Mouse (Mus musculus): ENCODE data around the gene Bicdl1. TPM values are rescaled to one million over a fixed set of nuclear protein-coding genes. Genes with fewer than 3 reads are reported as not detected.

Gene Bicdl1
- polyA plus RNA-seq, 1 experiment from 2014 or later, result 7.1 TPM

GRCm38 (mm10) chr5:115628083-115628482 is 103.3 kb downstream of the Bicdl1 start:
- Histone ChIP-seq H3K9ac (ENCODE audit: low read length) (no peak overlapping the region), H3K4me3 (ENCODE audit: control insufficient read depth in 1 of 2, insufficient read depth in 1 of 2, low read depth in 1 of 2, low read length in 2 of 2) (no peak overlapping the region)
- WGBS, result 68% methylated on average over 8 of the region's 8 CpGs

GRCm38 (mm10) chr5:115626237-115626886 is 105.1 kb downstream of the Bicdl1 start:
- 75% methylated on average over 10 of the region's 10 CpGs for WGBS
- no peak for ATAC-seq (ENCODE audit: insufficient number of reproducible peaks, insufficient read depth, low FRiP score, low read depth)
- no peak overlapping the region for H3K4me3 ChIP-seq (ENCODE audit: control insufficient read depth in 1 of 2, insufficient read depth in 1 of 2, low read depth in 1 of 2, low read length in 2 of 2)
- no peaks in the 10 kb centered on the region for H3K27me3 ChIP-seq (ENCODE audit: control insufficient read depth, insufficient read depth, low read length)
- no peak overlapping the region for H3K4me2 ChIP-seq (ENCODE audit: low read length)
- H3K4me1 ChIP-seq (ENCODE audit: control insufficient read depth in 2 of 2, insufficient read depth in 2 of 2, low read length in 2 of 2), result peaks cover 3 to 7% of the 10 kb centered on the region in 2 experiments; a peak in 2 of 4 replicates
- H3K9me3 ChIP-seq (ENCODE audit: control insufficient read depth, low read length), result no peaks in the 10 kb centered on the region
- peaks cover 16% of the 10 kb centered on the region for H3K36me3 ChIP-seq (ENCODE audit: control insufficient read depth, insufficient read depth, low read length)
- H3K27ac ChIP-seq (replicated peaks in 1 of 2; ENCODE audit: control insufficient read depth in 1 of 2, insufficient read depth in 1 of 2, low read depth in 2 of 2, low read length in 2 of 2), result no peak overlapping the region
- no peak overlapping the region for H3K9ac ChIP-seq (ENCODE audit: low read length)

More at GRCm38 (mm10) chr5:115628083-115628482, 103.3 kb downstream of the Bicdl1 start:
- Histone ChIP-seq H3K9me3 (ENCODE audit: control insufficient read depth, low read length) (no peaks in the 10 kb centered on the region), H3K4me1 (ENCODE audit: control insufficient read depth in 2 of 2, insufficient read depth in 2 of 2, low read length in 2 of 2) (peaks cover 5 to 13% of the 10 kb centered on the region in 2 experiments), H3K27me3 (ENCODE audit: control insufficient read depth, insufficient read depth, low read length) (no peaks in the 10 kb centered on the region), H3K4me2 (ENCODE audit: low read length) (no peak overlapping the region), H3K36me3 (ENCODE audit: control insufficient read depth, insufficient read depth, low read length) (0 out of 2 replicates have a peak, but pooled peaks cover 4% of the 10 kb centered on the region), H3K27ac (replicated peaks in 1 of 2; ENCODE audit: control insufficient read depth in 1 of 2, insufficient read depth in 1 of 2, low read depth in 2 of 2, low read length in 2 of 2) (no peak overlapping the region)
- ATAC-seq (ENCODE audit: insufficient number of reproducible peaks, insufficient read depth, low FRiP score, low read depth), result no peak

GRCm38 (mm10) chr5:115623694-115624440 is 107.6 kb downstream of the Bicdl1 start:
- no peak overlapping the region for H3K4me2 ChIP-seq (ENCODE audit: low read length)
- H3K36me3 ChIP-seq (ENCODE audit: control insufficient read depth, insufficient read depth, low read length), result peaks cover 41% of the 10 kb centered on the region
- no peaks in the 10 kb centered on the region for H3K27me3 ChIP-seq (ENCODE audit: control insufficient read depth, insufficient read depth, low read length)
- 78% methylated on average over 9 of the region's 9 CpGs for WGBS
- H3K27ac ChIP-seq (replicated peaks in 1 of 2; ENCODE audit: control insufficient read depth in 1 of 2, insufficient read depth in 1 of 2, low read depth in 2 of 2, low read length in 2 of 2), result no peak overlapping the region
- no peak for ATAC-seq (ENCODE audit: insufficient number of reproducible peaks, insufficient read depth, low FRiP score, low read depth)
- H3K9me3 ChIP-seq (ENCODE audit: control insufficient read depth, low read length), result no peaks in the 10 kb centered on the region
- H3K9ac ChIP-seq (ENCODE audit: low read length), result no peak overlapping the region
- H3K4me1 ChIP-seq (ENCODE audit: control insufficient read depth in 2 of 2, insufficient read depth in 2 of 2, low read length in 2 of 2), result no peaks in the 10 kb centered on the region
- no peak overlapping the region for H3K4me3 ChIP-seq (ENCODE audit: control insufficient read depth in 1 of 2, insufficient read depth in 1 of 2, low read depth in 1 of 2, low read length in 2 of 2)

- Histone ChIP-seq H3K4me2 (ENCODE audit: low read length) (no peak overlapping the region), H3K36me3 (ENCODE audit: control insufficient read depth, insufficient read depth, low read length) (peaks cover 53% of the 10 kb centered on the region), H3K27ac (replicated peaks in 1 of 2; ENCODE audit: control insufficient read depth in 1 of 2, insufficient read depth in 1 of 2, low read depth in 2 of 2, low read length in 2 of 2) (no peak overlapping the region), H3K4me3 (ENCODE audit: control insufficient read depth in 1 of 2, insufficient read depth in 1 of 2, low read depth in 1 of 2, low read length in 2 of 2) (no peak overlapping the region), H3K4me1 (ENCODE audit: control insufficient read depth in 2 of 2, insufficient read depth in 2 of 2, low read length in 2 of 2) (no peaks in the 10 kb centered on the region), H3K27me3 (ENCODE audit: control insufficient read depth, insufficient read depth, low read length) (no peaks in the 10 kb centered on the region), H3K9me3 (ENCODE audit: control insufficient read depth, low read length) (no peaks in the 10 kb centered on the region), H3K9ac (ENCODE audit: low read length) (no peak overlapping the region)
- ATAC-seq (ENCODE audit: insufficient number of reproducible peaks, insufficient read depth, low FRiP score, low read depth), result no peak
- 87% methylated on average over 7 of the region's 7 CpGs for WGBS
These were observed 108.7 kb downstream of the Bicdl1 start for GRCm38 (mm10) chr5:115622686-115623085.

- ATAC-seq (ENCODE audit: insufficient number of reproducible peaks, insufficient read depth, low FRiP score, low read depth), result no peak
- H3K27me3 ChIP-seq (ENCODE audit: control insufficient read depth, insufficient read depth, low read length), result no peaks in the 10 kb centered on the region
- no peaks in the 10 kb centered on the region for H3K9me3 ChIP-seq (ENCODE audit: control insufficient read depth, low read length)
- no peak overlapping the region for H3K9ac ChIP-seq (ENCODE audit: low read length)
- no peak overlapping the region for H3K27ac ChIP-seq (replicated peaks in 1 of 2; ENCODE audit: control insufficient read depth in 1 of 2, insufficient read depth in 1 of 2, low read depth in 2 of 2, low read length in 2 of 2)
- no peak overlapping the region for H3K4me3 ChIP-seq (ENCODE audit: control insufficient read depth in 1 of 2, insufficient read depth in 1 of 2, low read depth in 1 of 2, low read length in 2 of 2)
- 92% methylated on average over 15 of the region's 15 CpGs for WGBS
- H3K4me2 ChIP-seq (ENCODE audit: low read length), result no peak overlapping the region
- no peaks in the 10 kb centered on the region for H3K4me1 ChIP-seq (ENCODE audit: control insufficient read depth in 2 of 2, insufficient read depth in 2 of 2, low read length in 2 of 2)
- peaks cover 82% of the 10 kb centered on the region for H3K36me3 ChIP-seq (ENCODE audit: control insufficient read depth, insufficient read depth, low read length)
These were observed 111.7 kb downstream of the Bicdl1 start for GRCm38 (mm10) chr5:115619690-115620089.

- Histone ChIP-seq H3K27ac (replicated peaks in 1 of 2; ENCODE audit: control insufficient read depth in 1 of 2, insufficient read depth in 1 of 2, low read depth in 2 of 2, low read length in 2 of 2) (no peak overlapping the region; a peak in 1 of 4 replicates), H3K9me3 (ENCODE audit: control insufficient read depth, low read length) (no peaks in the 10 kb centered on the region), H3K4me3 (ENCODE audit: control insufficient read depth in 1 of 2, insufficient read depth in 1 of 2, low read depth in 1 of 2, low read length in 2 of 2) (no peak overlapping the region), H3K36me3 (ENCODE audit: control insufficient read depth, insufficient read depth, low read length) (peaks cover 100% of the 10 kb centered on the region), H3K4me1 (ENCODE audit: control insufficient read depth in 2 of 2, insufficient read depth in 2 of 2, low read length in 2 of 2) (no peaks in the 10 kb centered on the region), H3K4me2 (ENCODE audit: low read length) (no peak overlapping the region), H3K27me3 (ENCODE audit: control insufficient read depth, insufficient read depth, low read length) (no peaks in the 10 kb centered on the region), H3K9ac (ENCODE audit: low read length) (no peak overlapping the region)
- peak; percentile 42; the same call in 1 of the 2 replicates for ATAC-seq (ENCODE audit: insufficient number of reproducible peaks, insufficient read depth, low FRiP score, low read depth)
- 64% methylated on average over 7 of the region's 7 CpGs for WGBS
These were observed 116.5 kb downstream of the Bicdl1 start for GRCm38 (mm10) chr5:115614948-115615347.

GRCm38 (mm10) chr5:115613332-115613731 is 118.1 kb downstream of the Bicdl1 start:
- no peak overlapping the region for H3K27ac ChIP-seq (replicated peaks in 1 of 2; ENCODE audit: control insufficient read depth in 1 of 2, insufficient read depth in 1 of 2, low read depth in 2 of 2, low read length in 2 of 2)
- no peaks in the 10 kb centered on the region for H3K9me3 ChIP-seq (ENCODE audit: control insufficient read depth, low read length)
- H3K27me3 ChIP-seq (ENCODE audit: control insufficient read depth, insufficient read depth, low read length), result no peaks in the 10 kb centered on the region
- H3K4me2 ChIP-seq (ENCODE audit: low read length), result no peak overlapping the region
- WGBS, result 87% methylated on average over 9 of the region's 9 CpGs
- peaks cover 100% of the 10 kb centered on the region for H3K36me3 ChIP-seq (ENCODE audit: control insufficient read depth, insufficient read depth, low read length)
- no peak overlapping the region for H3K4me3 ChIP-seq (ENCODE audit: control insufficient read depth in 1 of 2, insufficient read depth in 1 of 2, low read depth in 1 of 2, low read length in 2 of 2)
- H3K9ac ChIP-seq (ENCODE audit: low read length), result no peak overlapping the region
- H3K4me1 ChIP-seq (ENCODE audit: control insufficient read depth in 2 of 2, insufficient read depth in 2 of 2, low read length in 2 of 2), result no peaks in the 10 kb centered on the region
- ATAC-seq (ENCODE audit: insufficient number of reproducible peaks, insufficient read depth, low FRiP score, low read depth), result no peak
